Comparison of ENCODE assay signal across 22 mouse cellular contexts in genomic region chr9:109113331-109113730, GRCm38 (mm10). TPM values are rescaled to one million over a fixed set of nuclear protein-coding genes. Genes with fewer than 3 reads are reported as not detected.
DNase-seq lines count a peak whose midpoint lies in the region; ATAC-seq lines count a peak whose summit lies in the region.
"Had no signal": no experiment of that assay in that cellular context is flagged by ENCODE, and none has a peak within 500 bp of the region (broad histone marks: within the 10 kb centered on the region; RNA-seq: fewer than 3 reads in every experiment).

No protein-coding gene starts in this region.

- H3K4me2 ChIP-seq in heart, embryonic 11.5 days = no peak overlapping the region
- no peak overlapping the region for H3K4me2 ChIP-seq in hindbrain, embryonic 12.5 days (replicated peaks)
- H3K4me2 ChIP-seq: hindbrain, embryonic 14.5 days; intestine, embryonic 15.5 days had no signal

- DNase-seq in heart, adult 11 months = peak; percentile 86
- DNase-seq in testis, postnatal 10 days (ENCODE audit: low spot score) = peak; percentile 34
- no peak for DNase-seq in testis, postnatal 14 days (ENCODE audit: low spot score)
- DNase-seq in adrenal gland, postnatal 10 days = peak; percentile 2
- DNase-seq in limb, embryonic 10.5 days (ENCODE audit: low spot score) = peak; percentile 18
- no peak for DNase-seq in lung, postnatal 14 days
- DNase-seq: cerebellum, adult 18-20 months; cerebellum, adult 9-11 months; gastrocnemius, postnatal 10 days; heart, postnatal 10 days had no signal

- H3K27ac ChIP-seq in heart, embryonic 11.5 days (ENCODE audit: low read depth, low read length) = no peak overlapping the region
- H3K27ac ChIP-seq in limb, embryonic 10.5 days = no peak overlapping the region
- no peak overlapping the region for H3K27ac ChIP-seq in hindbrain, embryonic 12.5 days
- H3K27ac ChIP-seq: embryonic facial prominence, embryonic 10.5 days; hindbrain, embryonic 14.5 days; intestine, embryonic 15.5 days had no signal

- H3K36me3 ChIP-seq in heart, embryonic 11.5 days (ENCODE audit: control insufficient read depth, insufficient read depth, low read length) = peaks cover 68% of the 10 kb centered on the region
- H3K36me3 ChIP-seq in limb, embryonic 10.5 days = peaks cover 100% of the 10 kb centered on the region
- peaks cover 100% of the 10 kb centered on the region for H3K36me3 ChIP-seq in hindbrain, embryonic 12.5 days

- 87% methylated on average over 8 of the region's 8 CpGs for WGBS in heart, embryonic 11.5 days (ENCODE audit: insufficient replicate concordance)
- WGBS in limb, embryonic 10.5 days = 90% methylated on average over 8 of the region's 8 CpGs
- WGBS in hindbrain, embryonic 12.5 days = 91% methylated on average over 8 of the region's 8 CpGs

- no peak overlapping the region for H3K4me3 ChIP-seq in heart, embryonic 11.5 days (ENCODE audit: low read depth, low read length)
- no peak overlapping the region for H3K4me3 ChIP-seq in limb, embryonic 10.5 days
- no peak overlapping the region for H3K4me3 ChIP-seq in hindbrain, embryonic 12.5 days
- H3K4me3 ChIP-seq: embryonic facial prominence, embryonic 10.5 days; intestine, embryonic 15.5 days had no signal

- no peaks in the 10 kb centered on the region for H3K9me3 ChIP-seq in heart, embryonic 11.5 days (replicated peaks; ENCODE audit: control insufficient read depth, low read length)
- H3K9me3 ChIP-seq in limb, embryonic 10.5 days (replicated peaks) = no peaks in the 10 kb centered on the region
- no peaks in the 10 kb centered on the region for H3K9me3 ChIP-seq in hindbrain, embryonic 12.5 days (replicated peaks)
- H3K9me3 ChIP-seq: embryonic facial prominence, embryonic 10.5 days; intestine, embryonic 15.5 days had no signal

- no peak overlapping the region for H3K9ac ChIP-seq in heart, embryonic 11.5 days (ENCODE audit: low read depth, low read length)
- H3K9ac ChIP-seq in hindbrain, embryonic 12.5 days = no peak overlapping the region
- H3K9ac ChIP-seq: hindbrain, embryonic 14.5 days; intestine, embryonic 15.5 days had no signal

- no peaks in the 10 kb centered on the region for H3K4me1 ChIP-seq in heart, embryonic 11.5 days (ENCODE audit: control insufficient read depth, insufficient read depth, low read length)
- H3K4me1 ChIP-seq in limb, embryonic 10.5 days = no peaks in the 10 kb centered on the region
- no peaks in the 10 kb centered on the region for H3K4me1 ChIP-seq in hindbrain, embryonic 12.5 days
- H3K4me1 ChIP-seq: embryonic facial prominence, embryonic 10.5 days; intestine, embryonic 15.5 days had no signal

- no peak for ATAC-seq in heart, embryonic 11.5 days (replicated peaks; ENCODE audit: insufficient number of reproducible peaks, low FRiP score, low TSS enrichment)
- no peak for ATAC-seq in hindbrain, embryonic 12.5 days (ENCODE audit: low FRiP score)
- ATAC-seq: forebrain, embryonic 14.5 days; intestine, embryonic 15.5 days had no signal

- no peaks in the 10 kb centered on the region for H3K27me3 ChIP-seq in heart, embryonic 11.5 days (ENCODE audit: control insufficient read depth, insufficient read depth, low read length)
- H3K27me3 ChIP-seq in limb, embryonic 10.5 days (ENCODE audit: low read depth, poor library complexity, severe bottlenecking) = 0 out of 2 replicates have a peak, but pooled peaks cover 5% of the 10 kb centered on the region
- no peaks in the 10 kb centered on the region for H3K27me3 ChIP-seq in hindbrain, embryonic 12.5 days
- H3K27me3 ChIP-seq: intestine, embryonic 15.5 days had no signal

RNA-seq across cellular contexts. Expression of gene Plxnb1, which starts 18.1 kb away (rescaled TPM):
- 5.5 and 6.8 TPM in 2 replicates for polyA plus RNA-seq in heart, embryonic 11.5 days (2014; fragmentation: Nextera tagmentation; extraction: Ambion mirVana)
- 10 to 100 TPM; 46.9 to 69.6 TPM for total RNA-seq in adrenal gland, postnatal 10 days (2021)
- polyA plus RNA-seq in limb, embryonic 10.5 days (2016; fragmentation: Nextera tagmentation; extraction: Ambion mirVana) = 18.6 and 23.7 TPM in 2 replicates
- polyA plus RNA-seq in hindbrain, embryonic 12.5 days (2016; fragmentation: Nextera tagmentation; extraction: Ambion mirVana) = 38.4 and 41.2 TPM in 2 replicates

RNA-seq across cellular contexts. Expression of gene Tma7, which starts 30.9 kb away (rescaled TPM):
- 776 and 790 TPM in 2 replicates for polyA plus RNA-seq in heart, embryonic 11.5 days (2014; fragmentation: Nextera tagmentation; extraction: Ambion mirVana)
- total RNA-seq in adrenal gland, postnatal 10 days (2021) = 100 to 1,000 TPM; 336 to 351 TPM
- polyA plus RNA-seq in limb, embryonic 10.5 days (2016; fragmentation: Nextera tagmentation; extraction: Ambion mirVana) = 805 and 864 TPM in 2 replicates
- polyA plus RNA-seq in hindbrain, embryonic 12.5 days (2016; fragmentation: Nextera tagmentation; extraction: Ambion mirVana) = 746 and 747 TPM in 2 replicates

RNA-seq across cellular contexts. Expression of gene Ccdc51, which starts 31.0 kb away (rescaled TPM):
- polyA plus RNA-seq in heart, embryonic 11.5 days (2014; fragmentation: Nextera tagmentation; extraction: Ambion mirVana) = 15.5 and 15.8 TPM in 2 replicates
- total RNA-seq in adrenal gland, postnatal 10 days (2021) = 10 to 100 TPM; 15.7 to 19.4 TPM
- polyA plus RNA-seq in limb, embryonic 10.5 days (2016; fragmentation: Nextera tagmentation; extraction: Ambion mirVana) = 13.6 and 14.1 TPM in 2 replicates
- 11.9 and 12.1 TPM in 2 replicates for polyA plus RNA-seq in hindbrain, embryonic 12.5 days (2016; fragmentation: Nextera tagmentation; extraction: Ambion mirVana)

RNA-seq across cellular contexts. Expression of gene Atrip, which starts 39.4 kb away (rescaled TPM):
- polyA plus RNA-seq in heart, embryonic 11.5 days (2014; fragmentation: Nextera tagmentation; extraction: Ambion mirVana) = 18.0 and 18.6 TPM in 2 replicates
- 10 to 100 TPM; 13.8 to 14.2 TPM for total RNA-seq in adrenal gland, postnatal 10 days (2021)
- polyA plus RNA-seq in limb, embryonic 10.5 days (2016; fragmentation: Nextera tagmentation; extraction: Ambion mirVana) = 35.3 and 36.8 TPM in 2 replicates
- polyA plus RNA-seq in hindbrain, embryonic 12.5 days (2016; fragmentation: Nextera tagmentation; extraction: Ambion mirVana) = 29.3 and 31.8 TPM in 2 replicates

RNA-seq across cellular contexts. Expression of gene Fbxw21, which starts 48.5 kb away (rescaled TPM):
- not detected in 2 replicates for polyA plus RNA-seq in heart, embryonic 11.5 days (2014; fragmentation: Nextera tagmentation; extraction: Ambion mirVana)
- total RNA-seq in adrenal gland, postnatal 10 days (2021) = not detected
- polyA plus RNA-seq in limb, embryonic 10.5 days (2016; fragmentation: Nextera tagmentation; extraction: Ambion mirVana) = not detected in 2 replicates
- polyA plus RNA-seq in hindbrain, embryonic 12.5 days (2016; fragmentation: Nextera tagmentation; extraction: Ambion mirVana) = not detected in 2 replicates
- total RNA-seq: ES-E14; gastrocnemius, postnatal 10 days; heart, adult 8-10 months; heart, postnatal 10 days; hematopoietic stem cell, adult 5-6 weeks had no signal
- polyA plus RNA-seq: embryonic facial prominence, embryonic 10.5 days; embryonic facial prominence, embryonic 14.5 days; forebrain, embryonic 14.5 days; gonadal fat pad, adult 2 months; heart, embryonic 14.5 days; hindbrain, embryonic 14.5 days; intestine, embryonic 15.5 days had no signal

Comparison
In these comparisons a context has a peak if more than half of its experiments do, and no peak if none do; other contexts are left out.
1. DNase-seq: peak in heart, adult 11 months (single experiment), testis, postnatal 10 days (single experiment), adrenal gland, postnatal 10 days (single experiment) and limb, embryonic 10.5 days (single experiment); none in testis, postnatal 14 days (single experiment) and lung, postnatal 14 days (single experiment).